Mouse (Mus musculus): ENCODE measurements around the gene Bin2. TPM values are rescaled to one million over a fixed set of nuclear protein-coding genes. Genes with fewer than 3 reads are reported as not detected.
A peak's percentile ranks its signal among the peaks of the same experiment; 100 is the strongest.
"Not testable (repeated sequence)": the region's sequence is repeated elsewhere in the genome, so short reads cannot be mapped to it uniquely, and the experiment has no call there.

The Bin2 gene
- polyA plus RNA-seq, 1 experiment from 2014 or later = 2.1 TPM

GRCm38 (mm10) chr15:100616221-100616620 is 53.1 kb downstream of the Bin2 start:
- Histone ChIP-seq H3K9ac (replicated peaks; ENCODE audit: low read length) (peak overlapping the region; percentile 97), H3K4me3 (ENCODE audit: low read length) (peak overlapping the region; percentile 91), H3K9me3 (ENCODE audit: low read length) (no peaks in the 10 kb centered on the region), H3K36me3 (ENCODE audit: insufficient read depth, low read length) (peaks cover 30% of the 10 kb centered on the region), H3K4me1 (ENCODE audit: insufficient read depth, low read length) (peaks cover 24% of the 10 kb centered on the region), H3K27ac (ENCODE audit: low read length) (peak overlapping the region; percentile 99), H3K27me3 (ENCODE audit: insufficient read depth, low read length) (no peaks in the 10 kb centered on the region), H3K4me2 (replicated peaks; ENCODE audit: low read depth, low read length) (peak overlapping the region; percentile 74)
- ATAC-seq (ENCODE audit: low FRiP score, low TSS enrichment) = peak; percentile 10; the same call in 1 of the 2 replicates
- WGBS = under 1% methylated on average over 19 of the region's 19 CpGs

- H3K4me2 ChIP-seq (replicated peaks; ENCODE audit: low read depth, low read length) = peak overlapping the region; percentile 74
- H3K4me3 ChIP-seq (ENCODE audit: low read length) = peak overlapping the region; percentile 91
- H3K27me3 ChIP-seq (ENCODE audit: insufficient read depth, low read length) = no peaks in the 10 kb centered on the region
- peak overlapping the region; percentile 97 for H3K9ac ChIP-seq (replicated peaks; ENCODE audit: low read length)
- H3K9me3 ChIP-seq (ENCODE audit: low read length) = no peaks in the 10 kb centered on the region
- peaks cover 24% of the 10 kb centered on the region for H3K4me1 ChIP-seq (ENCODE audit: insufficient read depth, low read length)
- peak overlapping the region; percentile 99 for H3K27ac ChIP-seq (ENCODE audit: low read length)
- peaks cover 29% of the 10 kb centered on the region for H3K36me3 ChIP-seq (ENCODE audit: insufficient read depth, low read length)
- peak; percentile 87 for ATAC-seq (ENCODE audit: low FRiP score, low TSS enrichment)
- WGBS = under 1% methylated on average over 36 of the region's 43 CpGs
Observed at GRCm38 (mm10) chr15:100615825-100616220, 53.5 kb downstream of the Bin2 start.

GRCm38 (mm10) chr15:100614996-100615824 is 54.1 kb downstream of the Bin2 start, which contains the start of gene Dazap2:
Gene Dazap2 (plus strand): TSS chr15:100615349.
- peak within 1 kb of the TSS; percentile 91 for H3K4me3 ChIP-seq (ENCODE audit: low read length)
- under 1% methylated on average over 84 of the region's 99 CpGs for WGBS
- peak within 1 kb of the TSS; percentile 97 for H3K9ac ChIP-seq (replicated peaks; ENCODE audit: low read length)
- H3K9me3 ChIP-seq (ENCODE audit: low read length) = no peaks in the 10 kb centered on the region
- H3K27me3 ChIP-seq (ENCODE audit: insufficient read depth, low read length) = no peaks in the 10 kb centered on the region
- H3K4me2 ChIP-seq (replicated peaks; ENCODE audit: low read depth, low read length) = peak within 1 kb of the TSS; percentile 74
- peak within 1 kb of the TSS; percentile 99 for H3K27ac ChIP-seq (ENCODE audit: low read length)
- H3K4me1 ChIP-seq (ENCODE audit: insufficient read depth, low read length) = peaks cover 24% of the 10 kb centered on the region
- H3K36me3 ChIP-seq (ENCODE audit: insufficient read depth, low read length) = peaks cover 27% of the 10 kb centered on the region
- peak; percentile 84 for ATAC-seq (ENCODE audit: low FRiP score, low TSS enrichment)

- WGBS = 8% methylated on average over 43 of the region's 43 CpGs
- H3K36me3 ChIP-seq (ENCODE audit: insufficient read depth, low read length) = peaks cover 21% of the 10 kb centered on the region
- H3K27me3 ChIP-seq (ENCODE audit: insufficient read depth, low read length) = no peaks in the 10 kb centered on the region
- peaks cover 24% of the 10 kb centered on the region for H3K4me1 ChIP-seq (ENCODE audit: insufficient read depth, low read length)
- H3K9ac ChIP-seq (replicated peaks; ENCODE audit: low read length) = peak overlapping the region; percentile 72
- peak overlapping the region; percentile 91 for H3K4me3 ChIP-seq (ENCODE audit: low read length)
- H3K9me3 ChIP-seq (ENCODE audit: low read length) = no peaks in the 10 kb centered on the region
- 0 out of 2 replicates have a peak, but pooled peaks have one; percentile 0 for ATAC-seq (ENCODE audit: low FRiP score, low TSS enrichment)
- H3K4me2 ChIP-seq (replicated peaks; ENCODE audit: low read depth, low read length) = peak overlapping the region; percentile 74
- H3K27ac ChIP-seq (ENCODE audit: low read length) = peak overlapping the region; percentile 82
Observed at GRCm38 (mm10) chr15:100614218-100614995, 54.9 kb downstream of the Bin2 start.

GRCm38 (mm10) chr15:100613584-100613983 is 55.8 kb downstream of the Bin2 start:
- Histone ChIP-seq H3K4me3 (ENCODE audit: low read length) (peak overlapping the region; percentile 19), H3K4me1 (ENCODE audit: insufficient read depth, low read length) (peaks cover 24% of the 10 kb centered on the region), H3K27me3 (ENCODE audit: insufficient read depth, low read length) (no peaks in the 10 kb centered on the region), H3K4me2 (replicated peaks; ENCODE audit: low read depth, low read length) (peak overlapping the region; percentile 50), H3K9me3 (ENCODE audit: low read length) (no peaks in the 10 kb centered on the region), H3K9ac (replicated peaks; ENCODE audit: low read length) (peak overlapping the region; percentile 41; the same call in 1 of the 2 replicates), H3K27ac (ENCODE audit: low read length) (no peak overlapping the region), H3K36me3 (ENCODE audit: insufficient read depth, low read length) (peaks cover 13% of the 10 kb centered on the region)
- ATAC-seq (ENCODE audit: low FRiP score, low TSS enrichment) = no peak
- WGBS = 7% methylated on average over 16 of the region's 16 CpGs

- Histone ChIP-seq H3K9ac (replicated peaks; ENCODE audit: low read length) (no peak overlapping the region), H3K27ac (ENCODE audit: low read length) (no peak overlapping the region), H3K4me1 (ENCODE audit: insufficient read depth, low read length) (peaks cover 24% of the 10 kb centered on the region), H3K4me2 (replicated peaks; ENCODE audit: low read depth, low read length) (no peak overlapping the region), H3K36me3 (ENCODE audit: insufficient read depth, low read length) (peaks cover 1% of the 10 kb centered on the region; the same call in 1 of the 2 replicates), H3K4me3 (ENCODE audit: low read length) (no peak overlapping the region), H3K9me3 (ENCODE audit: low read length) (no peaks in the 10 kb centered on the region), H3K27me3 (ENCODE audit: insufficient read depth, low read length) (no peaks in the 10 kb centered on the region)
- no peak for ATAC-seq (ENCODE audit: low FRiP score, low TSS enrichment)
- 63% methylated on average over 2 of the region's 2 CpGs for whole genome bisulfite sequencing
Observed at GRCm38 (mm10) chr15:100612432-100612831, 56.9 kb downstream of the Bin2 start.

GRCm38 (mm10) chr15:100611951-100612350 is 57.4 kb downstream of the Bin2 start:
- no peaks in the 10 kb centered on the region for H3K9me3 ChIP-seq (ENCODE audit: low read length)
- 64% methylated on average over 7 of the region's 7 CpGs for WGBS
- H3K36me3 ChIP-seq (ENCODE audit: insufficient read depth, low read length) = no peaks in the 10 kb centered on the region
- no peak overlapping the region for H3K4me3 ChIP-seq (ENCODE audit: low read length)
- no peaks in the 10 kb centered on the region for H3K27me3 ChIP-seq (ENCODE audit: insufficient read depth, low read length)
- H3K4me1 ChIP-seq (ENCODE audit: insufficient read depth, low read length) = peaks cover 22% of the 10 kb centered on the region
- ATAC-seq (ENCODE audit: low FRiP score, low TSS enrichment) = no peak
- H3K27ac ChIP-seq (ENCODE audit: low read length) = no peak overlapping the region
- H3K4me2 ChIP-seq (replicated peaks; ENCODE audit: low read depth, low read length) = no peak overlapping the region
- H3K9ac ChIP-seq (replicated peaks; ENCODE audit: low read length) = no peak overlapping the region

- not testable (repeated sequence) for H3K4me3 ChIP-seq (ENCODE audit: low read length); H3K4me2 ChIP-seq (replicated peaks; ENCODE audit: low read depth, low read length); H3K27ac ChIP-seq (ENCODE audit: low read length); H3K36me3 ChIP-seq (ENCODE audit: insufficient read depth, low read length); H3K9me3 ChIP-seq (ENCODE audit: low read length); ATAC-seq (ENCODE audit: low FRiP score, low TSS enrichment); H3K27me3 ChIP-seq (ENCODE audit: insufficient read depth, low read length); H3K9ac ChIP-seq (replicated peaks; ENCODE audit: low read length)
- 93% methylated on average over 8 of the region's 8 CpGs for WGBS
- H3K4me1 ChIP-seq (ENCODE audit: insufficient read depth, low read length) = peaks cover 21% of the 10 kb centered on the region
Observed at GRCm38 (mm10) chr15:100606677-100607076, 62.7 kb downstream of the Bin2 start.

GRCm38 (mm10) chr15:100601669-100602068 is 67.7 kb downstream of the Bin2 start:
- 47% methylated on average over 3 of the region's 3 CpGs for WGBS
- Histone ChIP-seq H3K4me1 (ENCODE audit: insufficient read depth, low read length) (peaks cover 39% of the 10 kb centered on the region), H3K27ac (ENCODE audit: low read length) (peak overlapping the region; percentile 63), H3K27me3 (ENCODE audit: insufficient read depth, low read length) (0 out of 2 replicates have a peak, but pooled peaks cover 4% of the 10 kb centered on the region), H3K36me3 (ENCODE audit: insufficient read depth, low read length) (no peaks in the 10 kb centered on the region), H3K9me3 (ENCODE audit: low read length) (no peaks in the 10 kb centered on the region), H3K4me3 (ENCODE audit: low read length) (no peak overlapping the region), H3K9ac (replicated peaks; ENCODE audit: low read length) (no peak overlapping the region), H3K4me2 (replicated peaks; ENCODE audit: low read depth, low read length) (no peak overlapping the region)
- ATAC-seq (ENCODE audit: low FRiP score, low TSS enrichment) = no peak

Measured in kidney, embryonic 16.5 days (tissue).